Mouse (Mus musculus) ZHBTc4 (cell line): ENCODE results near the gene Scn3b.
A peak's percentile ranks its signal among the peaks of the same experiment; 100 is the strongest.

ENCODE experiments used
- DNase-seq: peaks from one replicate; pipeline ENCODE4 v3.0.0-alpha.2; 2011; ENCODE audit warnings: low read depth, low spot score

Gene Scn3b

DNA sequence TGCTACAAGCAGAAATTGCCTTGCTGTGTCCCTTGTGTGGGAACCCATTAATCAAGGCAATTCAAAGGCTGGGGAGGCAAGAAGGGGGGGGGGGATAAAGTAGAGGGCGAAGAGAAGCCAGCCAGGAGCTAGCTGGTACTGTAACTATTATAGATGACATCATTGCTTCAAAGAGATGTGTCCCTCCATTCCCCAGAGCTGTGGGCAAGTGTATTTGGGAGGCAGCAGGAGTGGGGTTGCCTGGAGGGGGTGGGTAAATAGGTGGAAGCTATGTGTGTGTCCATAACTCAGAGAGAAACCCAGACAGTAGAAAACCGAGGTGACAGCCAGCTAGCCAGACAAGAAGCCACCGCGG is 292 bp upstream of the Scn3b start:
- no peak for DNase-seq

DNA sequence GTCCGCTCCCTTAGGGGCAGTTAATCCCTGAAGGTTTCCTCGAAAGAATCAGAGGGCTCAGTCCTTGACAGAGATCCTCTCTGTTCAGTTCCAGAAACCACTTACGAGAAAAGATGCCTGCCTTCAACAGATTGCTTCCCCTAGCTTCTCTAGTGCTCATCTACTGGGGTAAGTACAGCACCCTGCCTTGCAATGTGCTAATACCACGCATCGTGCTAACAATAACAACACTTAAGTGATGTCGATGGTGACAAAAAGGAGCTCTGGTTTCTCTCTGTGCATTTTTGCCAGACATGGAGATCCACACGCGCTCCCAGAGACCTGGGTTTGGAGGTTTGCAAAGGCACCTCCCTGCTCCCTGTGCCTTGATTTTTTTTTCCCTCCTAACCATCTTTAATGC is 863 bp downstream of the Scn3b start:
- no peak for DNase-seq

DNA sequence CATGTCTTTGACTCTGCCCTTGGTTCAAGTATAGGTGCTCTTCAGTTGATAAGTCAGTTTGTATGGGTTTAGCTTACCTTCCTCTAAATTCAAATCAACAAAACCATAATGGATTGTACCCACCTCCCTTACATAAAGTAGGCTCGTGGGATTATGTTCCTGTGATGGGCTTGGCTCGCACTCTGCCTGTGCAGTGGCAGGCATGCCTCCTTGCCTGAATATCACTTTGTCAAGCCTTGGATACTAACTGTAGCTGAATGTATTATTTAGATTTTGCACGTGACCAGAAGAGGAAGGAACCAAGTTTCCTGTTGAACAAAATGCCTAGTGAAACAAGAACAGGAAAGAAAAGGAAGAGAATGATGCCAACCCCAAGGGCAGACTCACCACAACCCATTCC is 2.1 kb downstream of the Scn3b start:
- no peak for DNase-seq

DNA sequence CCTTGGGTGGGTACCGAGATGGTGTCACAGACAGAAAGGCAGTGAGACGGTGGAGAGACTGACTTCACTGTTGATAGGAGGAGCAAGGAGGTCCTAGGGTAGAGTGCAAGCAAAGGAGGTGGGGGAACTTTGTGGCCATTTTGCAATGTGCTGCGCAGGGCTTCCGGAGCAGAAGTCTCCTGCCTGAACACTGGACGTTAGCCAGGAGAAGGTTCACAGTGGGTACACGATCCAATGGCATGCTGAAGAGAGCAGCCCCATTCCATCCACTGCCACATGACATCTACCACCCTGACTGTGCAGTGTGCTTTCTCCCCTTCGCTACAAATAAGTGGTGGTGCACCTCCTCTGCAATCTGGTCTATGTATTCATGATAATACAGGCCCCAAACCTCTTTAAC is 3.8 kb downstream of the Scn3b start:
- DNase-seq = no peak

DNA sequence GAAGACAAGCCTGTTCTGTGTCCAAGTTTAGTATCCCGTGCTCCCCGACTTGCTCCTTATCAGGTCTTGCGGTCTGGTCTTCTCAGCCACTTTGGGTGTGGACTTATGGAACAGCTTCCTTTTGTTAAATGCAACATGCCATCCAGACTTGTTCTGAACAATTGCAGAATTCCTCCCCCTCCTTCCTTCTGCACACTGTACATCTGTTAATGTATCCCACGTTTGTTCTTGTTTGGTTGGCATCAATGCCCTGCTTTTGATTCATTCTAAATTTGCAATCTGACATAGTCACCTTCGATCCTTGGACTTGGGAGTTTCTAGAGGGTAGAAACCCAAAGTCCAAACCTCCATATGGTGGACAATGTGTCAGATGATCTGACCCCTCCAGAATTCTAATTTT is 6.9 kb downstream of the Scn3b start:
- no peak for DNase-seq

DNA sequence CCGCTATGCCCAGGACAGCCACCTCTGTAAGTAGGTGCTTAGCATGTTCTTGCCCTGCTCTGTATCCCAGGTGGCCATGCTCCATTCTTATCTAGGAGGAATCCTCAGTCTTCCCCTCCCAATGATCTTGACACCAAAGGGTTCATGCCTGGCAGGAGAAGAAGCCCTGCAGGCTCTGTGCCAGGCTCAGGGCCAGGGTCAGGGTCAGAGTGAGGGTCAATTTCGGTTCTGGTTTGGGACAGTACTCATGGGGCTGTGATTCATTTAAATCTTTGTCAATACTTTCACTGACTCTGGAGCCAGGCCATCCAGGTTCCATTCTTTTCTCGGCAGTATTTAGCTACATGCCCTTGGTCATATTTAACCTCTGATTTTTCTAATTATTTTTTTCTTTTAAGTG is 8.7 kb downstream of the Scn3b start:
- DNase-seq = no peak

DNA sequence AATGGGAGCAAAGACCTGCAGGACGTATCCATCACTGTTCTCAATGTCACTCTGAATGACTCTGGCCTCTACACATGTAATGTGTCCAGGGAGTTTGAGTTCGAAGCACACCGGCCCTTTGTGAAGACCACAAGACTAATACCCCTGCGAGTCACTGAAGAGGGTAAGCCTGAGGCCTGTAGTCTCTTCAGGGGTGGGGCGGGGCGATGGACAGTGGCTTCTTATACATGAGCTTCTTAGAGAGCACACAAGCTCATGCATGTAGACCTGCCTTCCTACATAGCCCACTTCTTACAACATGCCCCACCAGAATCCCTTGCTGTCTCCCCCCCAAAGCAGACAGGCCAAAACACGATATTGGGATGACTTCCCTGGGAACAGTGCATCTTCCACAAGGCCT is 10.4 kb downstream of the Scn3b start:
- DNase-seq = no peak

DNA sequence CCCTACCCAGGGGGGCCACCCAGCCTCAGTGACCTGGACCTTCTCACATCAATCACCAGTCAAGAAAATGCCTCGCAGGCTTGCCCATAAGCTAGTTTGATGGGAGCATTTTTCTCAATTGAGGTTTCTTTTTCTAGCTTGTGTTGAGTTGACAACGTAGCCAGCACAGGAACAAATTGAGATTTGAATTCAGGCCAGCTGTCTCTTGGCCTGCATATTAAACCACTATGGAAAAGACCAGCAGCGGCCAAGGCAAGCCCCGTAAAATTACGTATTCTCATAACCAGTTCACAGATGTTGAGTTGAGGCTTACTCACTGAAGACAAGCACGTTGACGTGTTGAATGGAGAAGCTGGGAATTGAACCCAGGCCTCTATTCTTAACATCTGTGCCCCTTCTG is 14.0 kb downstream of the Scn3b start:
- DNase-seq = no peak

DNA sequence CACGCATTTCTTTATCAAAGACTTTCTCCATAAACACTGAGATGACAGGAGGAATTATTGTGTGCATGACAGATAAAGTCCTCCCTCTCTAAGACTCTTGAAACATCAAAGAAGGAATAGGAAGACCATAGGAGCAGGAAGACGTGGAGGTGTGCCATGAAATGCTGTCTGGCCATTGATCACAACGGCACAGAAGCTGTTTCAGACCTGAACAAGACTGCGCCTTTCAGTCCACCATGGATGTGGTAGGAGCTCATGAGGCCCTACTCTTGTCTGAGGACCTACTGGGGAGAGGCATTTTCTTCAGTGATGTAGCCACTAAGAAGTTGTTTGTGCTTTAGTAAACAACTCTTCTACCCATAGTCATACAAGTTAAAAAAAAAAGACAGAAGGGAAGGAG is 23.5 kb downstream of the Scn3b start:
- no peak for DNase-seq

DNA sequence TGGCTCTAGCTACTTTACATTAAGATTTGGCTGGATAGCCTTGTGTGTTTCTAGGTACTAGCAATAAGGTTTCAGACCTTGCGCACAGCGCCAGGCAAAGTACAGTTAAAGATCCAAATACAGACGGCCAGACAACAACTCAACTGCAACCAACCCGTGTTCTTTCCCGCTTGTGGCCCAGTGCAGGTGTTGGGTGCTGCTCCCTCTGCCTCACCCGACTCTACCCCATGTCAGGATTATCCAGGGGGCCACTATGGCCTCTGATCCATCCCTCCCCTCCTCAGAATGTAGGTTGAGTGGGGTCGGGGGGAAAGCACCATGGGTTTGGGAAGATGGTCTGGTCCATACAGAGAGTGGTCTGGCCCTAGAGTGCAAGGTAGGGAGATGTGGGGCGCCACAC is 24.3 kb downstream of the Scn3b start:
- no peak for DNase-seq

DNA sequence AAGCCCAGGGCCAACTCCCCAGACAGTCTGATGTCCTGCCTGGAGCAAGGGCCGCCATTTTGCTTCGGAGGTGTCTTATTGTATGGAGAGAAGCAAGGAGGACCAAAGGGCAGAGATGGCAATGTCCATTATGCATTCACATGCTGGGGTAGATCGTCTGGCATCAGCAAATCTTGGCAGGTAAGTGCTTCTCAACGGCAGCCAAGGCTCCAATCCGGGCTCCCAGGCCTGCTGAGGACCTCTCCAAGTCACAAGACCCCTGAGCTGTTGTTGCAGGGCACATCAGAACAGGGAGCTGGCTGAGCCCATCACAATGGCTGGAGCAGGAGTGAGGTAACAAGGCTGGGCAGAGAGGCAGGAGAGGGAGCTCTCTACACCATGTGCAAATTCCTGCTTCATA is 24.7 kb downstream of the Scn3b start:
- DNase-seq = no peak

DNA sequence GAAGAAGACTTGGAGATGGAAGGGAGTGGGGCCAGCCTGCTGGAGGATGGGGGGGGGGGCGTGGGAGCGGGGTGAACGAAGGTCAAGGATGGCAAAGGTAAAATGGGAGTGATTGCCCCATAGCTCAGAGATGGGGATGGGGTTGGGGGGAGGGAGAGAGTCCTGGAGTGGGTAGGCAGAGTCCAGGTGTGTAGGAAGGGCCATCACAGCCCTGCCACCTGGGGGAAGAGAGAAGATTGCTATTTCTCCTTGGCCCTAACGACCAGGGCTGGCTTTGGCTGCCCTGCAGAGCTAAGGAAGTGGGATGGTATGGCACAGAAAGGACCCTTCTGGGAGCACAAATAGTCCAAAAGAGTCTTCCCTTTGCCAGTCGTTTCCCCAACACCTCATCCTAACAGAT is 25.2 kb downstream of the Scn3b start:
- no peak for DNase-seq

DNA sequence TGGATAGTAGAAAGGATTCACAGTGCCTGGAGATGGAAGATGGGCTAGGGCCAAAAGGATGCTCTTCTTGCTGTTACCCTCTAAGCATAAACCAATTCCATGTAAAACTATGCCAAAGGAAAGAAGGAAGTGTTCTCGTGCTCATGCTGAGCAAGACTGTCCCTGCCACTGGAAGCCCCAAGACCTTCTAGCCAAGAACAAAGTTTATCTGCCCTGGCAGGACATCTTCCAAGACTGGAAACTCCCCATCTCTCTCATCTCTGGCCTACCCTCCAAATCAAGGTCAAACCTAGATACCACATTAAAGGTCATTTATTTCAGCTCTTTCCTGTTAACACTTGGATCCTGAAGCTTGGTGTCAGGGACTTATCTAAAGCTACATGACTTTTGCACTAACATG is 25.8 kb downstream of the Scn3b start:
- DNase-seq = no peak

DNA sequence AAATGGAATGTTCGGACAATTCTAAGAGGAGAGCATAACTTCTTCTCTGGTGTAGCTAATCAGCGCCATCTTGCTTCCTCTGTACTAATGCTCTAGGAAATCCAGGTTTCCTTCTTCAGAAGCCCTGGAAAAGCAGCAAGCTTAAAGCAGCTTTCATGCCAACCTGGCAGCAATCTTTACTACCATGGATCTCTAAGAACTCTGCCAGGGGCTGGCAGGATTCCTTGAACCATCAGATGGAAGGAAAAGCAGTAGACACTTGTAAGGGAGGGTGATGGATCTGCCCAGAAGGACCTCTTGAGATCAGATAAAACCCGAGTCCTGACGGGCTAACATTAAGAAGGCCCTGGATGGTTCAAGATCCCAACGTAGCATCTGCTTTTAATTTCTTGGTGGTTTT is 27.2 kb downstream of the Scn3b start:
- DNase-seq = no peak

DNA sequence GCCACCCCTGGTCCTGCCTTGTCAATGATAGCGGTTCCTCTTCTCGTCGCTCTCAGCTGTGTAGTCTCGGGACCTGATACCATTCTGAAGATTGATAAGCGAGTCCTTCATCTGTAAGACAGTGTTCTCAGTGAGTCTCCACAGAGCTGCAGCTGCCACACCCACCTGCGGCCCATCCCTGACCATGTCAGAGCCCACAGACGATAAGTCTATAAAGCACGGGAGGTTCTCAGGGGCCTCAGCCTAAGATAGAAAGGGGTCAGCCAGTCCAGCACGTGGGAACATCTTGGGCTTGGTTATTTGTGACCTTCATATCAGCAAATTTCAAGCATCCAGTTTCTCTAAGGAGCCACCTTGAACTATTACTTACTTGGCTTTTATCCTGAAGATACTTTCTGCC is 29.0 kb downstream of the Scn3b start:
- no peak for DNase-seq

DNA sequence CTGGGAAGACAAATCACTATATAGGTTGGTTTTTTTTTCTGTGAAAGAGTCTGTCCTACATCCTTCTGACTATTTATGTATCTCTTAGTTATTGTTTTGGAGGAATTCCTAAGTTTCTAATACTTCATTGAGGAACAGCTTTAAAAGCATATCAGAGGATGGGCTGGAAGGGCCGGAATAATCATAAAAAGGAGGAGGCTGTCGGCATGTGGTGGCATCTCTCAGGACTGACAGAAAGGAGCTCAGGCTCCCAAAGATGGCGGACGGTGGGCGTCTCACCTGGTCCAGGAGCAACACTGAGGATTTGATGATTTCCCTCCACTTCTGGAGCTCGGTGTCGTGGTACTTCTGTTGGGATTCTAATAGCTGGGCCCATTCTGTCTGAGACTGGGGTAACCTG is 30.3 kb downstream of the Scn3b start:
- no peak for DNase-seq

DNA sequence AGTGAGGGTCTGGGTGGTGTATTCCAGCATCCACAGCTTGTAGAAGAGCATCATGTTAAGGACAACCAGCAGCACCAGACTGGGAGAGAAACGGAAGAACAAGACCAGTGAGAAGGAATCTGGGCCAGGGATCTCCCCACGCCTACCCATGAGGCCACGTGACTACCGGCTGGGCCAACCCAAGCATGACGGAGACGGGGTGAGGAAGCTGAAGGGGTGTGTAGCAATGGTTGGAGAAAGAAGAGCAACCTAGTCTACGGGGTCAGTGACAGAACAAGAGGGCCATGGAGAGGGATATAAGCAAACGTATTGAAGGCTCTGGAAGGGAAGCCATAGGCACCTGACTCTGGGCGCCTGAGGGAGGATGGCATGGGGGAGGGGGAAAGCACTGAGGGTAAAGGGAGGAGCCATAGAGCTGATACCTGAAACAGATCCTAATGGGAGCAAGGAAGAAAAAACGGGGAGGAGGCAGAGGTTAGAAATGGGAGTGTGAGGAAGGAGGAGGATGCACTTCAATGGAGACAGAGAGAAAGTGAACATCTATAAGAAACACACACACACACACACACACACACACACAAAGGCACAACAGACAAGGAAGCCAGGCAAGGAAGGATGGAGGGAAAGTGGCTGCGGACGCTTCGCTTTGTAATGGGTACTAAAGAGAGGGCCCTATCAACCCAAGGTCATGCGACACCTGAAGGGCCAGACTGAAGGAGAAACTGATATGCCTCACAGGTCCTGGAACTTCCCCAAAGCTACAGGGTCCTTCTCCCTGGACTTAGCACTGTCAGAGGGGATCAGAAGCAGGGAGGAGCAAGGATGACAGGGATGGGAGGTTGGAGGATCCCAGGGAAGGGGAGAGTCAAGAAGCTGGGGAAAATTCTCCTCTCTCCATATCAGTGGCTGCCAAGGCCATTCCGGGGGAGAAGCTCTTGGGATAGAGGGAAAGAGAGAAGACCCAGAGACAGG is 31.3 kb downstream of the Scn3b start:
- DNase-seq = no peak

DNA sequence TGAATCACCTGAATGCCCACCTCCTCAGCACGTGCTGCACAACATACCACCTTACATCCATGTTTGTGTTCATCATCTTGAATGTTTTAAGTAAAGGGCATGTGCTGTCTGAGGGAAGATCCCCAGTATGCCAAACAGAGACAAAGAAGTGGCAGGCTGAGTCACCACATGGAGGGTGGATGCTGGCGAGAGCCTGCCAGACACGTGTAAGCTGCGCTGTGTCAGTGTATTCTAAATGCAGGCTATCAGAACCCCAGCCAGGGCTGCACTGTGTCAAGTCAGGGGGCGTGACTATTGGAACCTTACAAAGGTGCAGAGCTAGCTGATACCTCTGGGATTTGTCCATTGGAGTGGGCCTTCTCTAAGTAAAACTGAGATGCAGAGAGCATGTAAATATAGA is 32.5 kb downstream of the Scn3b start:
- DNase-seq = no peak

DNA sequence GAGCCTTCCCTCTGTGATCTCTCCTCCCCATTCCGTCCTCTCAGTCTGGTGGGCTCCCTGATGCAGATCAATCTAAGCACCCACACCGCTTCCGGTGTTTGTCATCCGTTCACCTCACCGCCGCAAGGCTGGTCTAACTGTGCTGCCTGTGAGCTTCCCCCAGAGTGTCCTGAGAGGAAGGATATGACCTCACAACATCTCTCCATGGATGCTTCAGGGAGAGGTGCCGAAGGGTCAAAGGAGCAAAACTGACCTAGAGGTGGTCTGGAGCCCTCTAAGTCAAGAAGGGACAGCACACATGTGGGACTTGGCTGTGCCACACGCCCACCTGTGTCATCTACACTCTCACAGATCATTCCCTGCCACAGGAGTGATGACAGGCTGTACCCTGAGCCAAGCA is 33.4 kb downstream of the Scn3b start:
- no peak for DNase-seq

DNA sequence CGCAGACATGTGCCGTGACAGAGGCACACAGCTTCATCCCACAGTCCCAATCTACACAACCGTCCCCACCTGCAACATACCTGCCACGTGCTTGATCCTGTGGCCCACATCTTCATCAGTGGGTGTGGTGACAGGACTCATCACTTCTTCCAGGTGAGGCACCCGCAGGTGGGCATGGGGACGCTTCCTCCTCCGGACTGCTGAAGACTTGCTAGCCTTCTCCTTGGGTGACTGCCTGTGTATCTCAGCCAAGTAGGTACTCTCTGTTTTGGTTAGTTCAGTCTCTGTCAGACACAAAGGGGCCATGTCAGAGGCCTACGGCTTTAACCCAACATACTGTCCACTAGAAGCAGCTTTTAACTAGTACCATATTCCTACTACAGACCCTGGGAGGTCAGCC is 35.2 kb downstream of the Scn3b start:
- DNase-seq = no peak

DNA sequence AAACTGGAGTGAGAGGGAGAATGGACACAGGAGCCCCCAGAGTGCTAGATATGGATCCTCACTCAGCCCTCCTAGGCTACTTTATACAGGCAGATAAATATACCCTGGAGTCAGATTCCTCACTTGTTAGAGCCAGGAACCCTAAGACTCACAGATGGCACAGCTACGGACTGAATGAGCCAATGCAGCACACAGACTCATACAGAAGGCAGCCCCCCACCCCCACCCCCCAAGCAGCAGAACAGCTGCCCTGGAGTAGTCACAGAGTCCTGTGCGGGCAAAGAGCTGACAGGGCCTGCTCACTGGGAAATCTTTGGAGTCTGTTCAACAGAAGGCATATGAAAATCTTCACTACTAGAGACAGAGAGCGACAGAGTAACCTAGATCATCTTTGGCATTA is 38.3 kb downstream of the Scn3b start:
- no peak for DNase-seq

DNA sequence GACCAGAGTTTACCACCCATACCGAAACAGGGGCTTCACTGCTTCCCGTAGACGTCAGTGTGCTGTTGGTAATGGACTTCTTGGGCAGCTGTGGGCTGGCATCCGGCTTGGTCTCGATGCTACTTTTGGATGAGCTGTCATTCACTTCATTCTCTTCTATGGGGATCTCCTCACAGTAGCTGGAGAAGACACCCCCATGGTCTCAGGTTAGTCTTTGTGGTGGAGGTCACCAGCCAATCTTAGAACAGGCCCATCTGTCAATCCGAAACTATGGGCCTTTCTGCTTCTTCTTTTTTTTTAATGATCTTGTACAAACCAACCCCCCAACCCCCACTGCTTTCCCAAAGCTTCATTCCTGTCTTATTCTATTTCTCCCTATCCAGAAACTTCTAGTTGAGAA is 40.9 kb downstream of the Scn3b start:
- no peak for DNase-seq

DNA sequence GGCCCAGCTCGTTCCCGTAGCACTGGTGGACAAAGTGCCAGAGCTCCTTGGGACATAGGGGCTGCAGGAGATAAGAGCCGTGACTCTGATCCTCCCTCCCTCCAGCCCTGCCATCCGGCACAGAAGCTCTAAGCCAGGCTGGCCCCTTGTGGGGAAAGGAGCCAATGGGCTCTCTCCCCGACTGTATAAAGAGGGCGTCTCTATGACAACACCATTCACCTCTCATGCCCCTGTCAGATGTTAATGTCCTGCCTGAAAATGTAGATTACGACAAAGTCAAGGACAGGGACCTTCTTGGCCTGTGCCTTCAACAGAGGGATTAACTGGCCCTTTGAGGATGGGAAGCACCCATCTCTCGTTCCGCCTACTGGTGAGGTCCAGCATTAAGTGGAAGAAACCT is 42.8 kb downstream of the Scn3b start:
- DNase-seq = peak; percentile 58
